Mouse (Mus musculus): ENCODE measurements at regions not wholly inside any gene's neighbourhood (a gene's known extent, or its start where the extent isn't known, plus 50 kb on each side); places are given as distances from the start of the nearest gene placed in this dataset.

- H3K9ac ChIP-seq (ENCODE audit: low read depth, low read length), result no peak overlapping the region
- 76% methylated on average over 1 of the region's 1 CpGs for WGBS
- no peak overlapping the region for H3K4me2 ChIP-seq (replicated peaks; ENCODE audit: low read depth)
- no peak overlapping the region for H3K27ac ChIP-seq (ENCODE audit: low read depth, low read length)
- no peak overlapping the region for H3K4me3 ChIP-seq (ENCODE audit: low read depth, low read length)
- ATAC-seq, result no peak
- H3K4me1 ChIP-seq (replicated peaks; ENCODE audit: control insufficient read depth, insufficient read depth, low read length), result no peaks in the 10 kb centered on the region
- H3K9me3 ChIP-seq (ENCODE audit: control insufficient read depth), result no peaks in the 10 kb centered on the region
- no peaks in the 10 kb centered on the region for H3K36me3 ChIP-seq (ENCODE audit: control insufficient read depth, insufficient read depth)
- TF ChIP-seq CTCF (IDR thresholded peaks at IDR 0.05; ENCODE audit: low read depth), result no peak
- H3K27me3 ChIP-seq (replicated peaks; ENCODE audit: control insufficient read depth, insufficient read depth, low read length), result no peaks in the 10 kb centered on the region
Observed at GRCm38 (mm10) chr7:87122516-87122915, 123.4 kb upstream of the Nox4 start.

DNA sequence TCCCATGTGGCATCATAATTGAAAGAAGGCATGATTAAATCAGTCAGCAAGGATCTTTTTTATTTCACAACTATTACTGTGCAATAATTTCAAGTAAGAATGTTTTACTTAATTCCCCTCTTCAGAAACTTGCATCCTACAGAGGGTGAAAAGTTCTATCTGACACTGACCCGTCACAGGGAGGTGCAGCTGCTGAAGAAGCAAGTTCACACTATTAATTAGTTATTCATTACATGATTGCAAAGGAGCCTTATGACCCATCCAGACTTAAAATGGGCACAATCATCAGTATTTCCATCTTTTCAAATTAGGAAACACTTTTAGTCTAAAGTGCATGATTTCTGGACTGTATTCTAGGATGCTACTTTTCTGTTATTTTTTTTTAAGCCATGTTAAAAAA lies 100.0 kb upstream of the Nox4 start:
- H3K4me2 ChIP-seq (replicated peaks; ENCODE audit: low read depth), result no peak overlapping the region
- ATAC-seq, result no peak
- no peaks in the 10 kb centered on the region for H3K9me3 ChIP-seq (ENCODE audit: control insufficient read depth)
- H3K4me1 ChIP-seq (replicated peaks; ENCODE audit: control insufficient read depth, insufficient read depth, low read length), result no peaks in the 10 kb centered on the region
- H3K9ac ChIP-seq (ENCODE audit: low read depth, low read length), result no peak overlapping the region
- no peaks in the 10 kb centered on the region for H3K27me3 ChIP-seq (replicated peaks; ENCODE audit: control insufficient read depth, insufficient read depth, low read length)
- no peaks in the 10 kb centered on the region for H3K36me3 ChIP-seq (ENCODE audit: control insufficient read depth, insufficient read depth)
- H3K4me3 ChIP-seq (ENCODE audit: low read depth, low read length), result no peak overlapping the region
- TF ChIP-seq CTCF (IDR thresholded peaks at IDR 0.05; ENCODE audit: low read depth), result no peak
- no peak overlapping the region for H3K27ac ChIP-seq (ENCODE audit: low read depth, low read length)
- 38% methylated on average over 1 of the region's 1 CpGs for WGBS

DNA sequence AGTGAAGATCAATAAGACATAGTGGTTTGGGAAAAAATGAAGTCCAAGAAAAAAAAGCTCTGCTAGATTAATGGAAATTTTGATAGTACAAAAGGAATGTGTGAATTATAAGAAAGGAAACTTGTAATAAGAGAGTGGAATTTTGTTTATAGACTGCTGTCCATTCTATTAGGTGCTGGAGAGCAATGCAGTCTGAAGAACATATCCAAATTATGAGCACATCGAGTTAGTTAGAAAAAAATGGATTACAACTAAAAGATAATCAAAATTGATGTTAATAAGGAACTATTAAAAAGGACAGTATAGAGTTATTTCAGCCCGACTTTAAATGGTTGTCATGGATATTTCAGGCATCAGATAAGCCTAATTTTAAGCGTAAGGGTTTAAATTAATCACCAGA lies 98.2 kb upstream of the Nox4 start:
- WGBS, result 73% methylated on average over 3 of the region's 3 CpGs
- H3K4me3 ChIP-seq (ENCODE audit: low read depth, low read length), result no peak overlapping the region
- no peak for ATAC-seq
- no peaks in the 10 kb centered on the region for H3K4me1 ChIP-seq (replicated peaks; ENCODE audit: control insufficient read depth, insufficient read depth, low read length)
- H3K36me3 ChIP-seq (ENCODE audit: control insufficient read depth, insufficient read depth), result no peaks in the 10 kb centered on the region
- H3K9ac ChIP-seq (ENCODE audit: low read depth, low read length), result no peak overlapping the region
- no peaks in the 10 kb centered on the region for H3K9me3 ChIP-seq (ENCODE audit: control insufficient read depth)
- TF ChIP-seq CTCF (IDR thresholded peaks at IDR 0.05; ENCODE audit: low read depth), result no peak
- no peaks in the 10 kb centered on the region for H3K27me3 ChIP-seq (replicated peaks; ENCODE audit: control insufficient read depth, insufficient read depth, low read length)
- no peak overlapping the region for H3K27ac ChIP-seq (ENCODE audit: low read depth, low read length)
- no peak overlapping the region for H3K4me2 ChIP-seq (replicated peaks; ENCODE audit: low read depth)

DNA sequence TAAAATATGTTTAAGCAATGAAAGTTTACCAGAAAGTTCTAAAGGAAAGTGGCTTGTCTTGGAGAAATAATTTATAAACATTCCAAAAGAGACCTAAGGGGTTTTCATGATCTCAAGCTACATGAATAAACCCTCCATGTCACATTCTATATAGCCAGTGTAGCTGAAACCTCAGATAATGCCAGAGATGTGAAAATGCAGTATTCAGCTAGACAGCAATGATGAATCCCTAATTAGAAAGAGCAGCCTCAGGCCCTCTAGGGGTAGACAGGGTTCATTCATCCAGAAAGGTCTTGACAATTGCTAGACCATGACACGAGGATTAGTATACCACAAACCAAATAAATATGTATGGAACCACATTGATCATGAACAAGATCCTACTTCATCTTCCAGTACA lies 97.2 kb upstream of the Nox4 start:
- WGBS, result 62% methylated on average over 1 of the region's 1 CpGs
- no peaks in the 10 kb centered on the region for H3K27me3 ChIP-seq (replicated peaks; ENCODE audit: control insufficient read depth, insufficient read depth, low read length)
- H3K4me1 ChIP-seq (replicated peaks; ENCODE audit: control insufficient read depth, insufficient read depth, low read length), result no peaks in the 10 kb centered on the region
- TF ChIP-seq CTCF (IDR thresholded peaks at IDR 0.05; ENCODE audit: low read depth), result no peak
- no peak overlapping the region for H3K4me2 ChIP-seq (replicated peaks; ENCODE audit: low read depth)
- H3K9ac ChIP-seq (ENCODE audit: low read depth, low read length), result no peak overlapping the region
- H3K4me3 ChIP-seq (ENCODE audit: low read depth, low read length), result no peak overlapping the region
- no peaks in the 10 kb centered on the region for H3K9me3 ChIP-seq (ENCODE audit: control insufficient read depth)
- no peak overlapping the region for H3K27ac ChIP-seq (ENCODE audit: low read depth, low read length)
- H3K36me3 ChIP-seq (ENCODE audit: control insufficient read depth, insufficient read depth), result no peaks in the 10 kb centered on the region
- no peak for ATAC-seq

DNA sequence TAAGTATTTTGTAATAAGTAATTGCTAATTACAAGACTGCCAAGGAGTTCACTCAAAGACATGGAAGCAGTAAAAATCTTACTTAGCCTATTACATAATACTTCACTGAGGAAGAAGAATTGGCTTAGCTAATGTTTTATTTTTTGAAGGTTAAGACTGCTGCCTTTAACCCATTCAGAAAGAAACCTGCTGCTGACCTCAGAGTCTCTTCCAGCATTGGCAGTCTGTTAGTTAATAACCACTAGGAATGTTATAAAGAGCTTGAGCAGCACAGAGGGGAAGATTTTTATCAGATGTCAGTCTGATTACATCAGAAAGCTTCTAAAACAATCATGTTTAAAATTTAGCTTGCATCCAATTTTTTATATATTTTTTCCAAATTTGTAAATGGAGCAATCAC lies 94.9 kb upstream of the Nox4 start:
- Histone ChIP-seq H3K27ac (ENCODE audit: low read depth, low read length) (no peak overlapping the region), H3K27me3 (replicated peaks; ENCODE audit: control insufficient read depth, insufficient read depth, low read length) (no peaks in the 10 kb centered on the region), H3K9ac (ENCODE audit: low read depth, low read length) (no peak overlapping the region), H3K9me3 (ENCODE audit: control insufficient read depth) (no peaks in the 10 kb centered on the region), H3K36me3 (ENCODE audit: control insufficient read depth, insufficient read depth) (no peaks in the 10 kb centered on the region), H3K4me3 (ENCODE audit: low read depth, low read length) (no peak overlapping the region), H3K4me2 (replicated peaks; ENCODE audit: low read depth) (no peak overlapping the region), H3K4me1 (replicated peaks; ENCODE audit: control insufficient read depth, insufficient read depth, low read length) (no peaks in the 10 kb centered on the region)
- TF ChIP-seq CTCF (IDR thresholded peaks at IDR 0.05; ENCODE audit: low read depth), result no peak
- ATAC-seq, result no peak

GRCm38 (mm10) chr7:87186443-87187153 lies 59.3 kb upstream of the Nox4 start:
- no peaks in the 10 kb centered on the region for H3K9me3 ChIP-seq (ENCODE audit: control insufficient read depth)
- no peak for ATAC-seq
- 74% methylated on average over 2 of the region's 2 CpGs for WGBS
- H3K36me3 ChIP-seq (ENCODE audit: control insufficient read depth, insufficient read depth), result no peaks in the 10 kb centered on the region
- no peak overlapping the region for H3K4me3 ChIP-seq (ENCODE audit: low read depth, low read length)
- H3K27ac ChIP-seq (ENCODE audit: low read depth, low read length), result no peak overlapping the region
- no peaks in the 10 kb centered on the region for H3K27me3 ChIP-seq (replicated peaks; ENCODE audit: control insufficient read depth, insufficient read depth, low read length)
- no peak overlapping the region for H3K4me2 ChIP-seq (replicated peaks; ENCODE audit: low read depth)
- no peak overlapping the region for H3K9ac ChIP-seq (ENCODE audit: low read depth, low read length)
- TF ChIP-seq CTCF (IDR thresholded peaks at IDR 0.05; ENCODE audit: low read depth), result no peak
- no peaks in the 10 kb centered on the region for H3K4me1 ChIP-seq (replicated peaks; ENCODE audit: control insufficient read depth, insufficient read depth, low read length)

DNA sequence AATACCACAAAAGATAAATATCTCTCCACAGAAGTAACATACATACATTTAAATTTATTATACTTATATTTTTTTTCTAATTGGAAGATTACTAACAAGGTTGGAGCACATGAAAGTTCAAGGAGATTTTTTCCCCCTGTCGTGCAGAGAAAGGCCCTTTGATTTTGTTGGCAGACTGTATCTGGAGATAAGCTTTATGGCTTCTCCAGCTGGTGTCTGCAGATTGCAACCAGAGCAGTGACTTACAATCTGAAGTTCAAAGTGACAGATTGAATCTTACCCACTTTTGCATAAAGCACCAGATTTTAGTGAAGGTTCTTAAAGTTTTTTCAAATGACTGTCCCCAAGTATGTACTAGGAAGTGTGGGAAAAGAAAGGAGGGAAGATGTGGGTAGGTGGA lies 50.2 kb upstream of the Nox4 start:
- H3K9me3 ChIP-seq (ENCODE audit: control insufficient read depth), result no peaks in the 10 kb centered on the region
- WGBS, result 19% methylated on average over 1 of the region's 1 CpGs
- no peak for ATAC-seq
- no peak overlapping the region for H3K27ac ChIP-seq (ENCODE audit: low read depth, low read length)
- H3K27me3 ChIP-seq (replicated peaks; ENCODE audit: control insufficient read depth, insufficient read depth, low read length), result no peaks in the 10 kb centered on the region
- H3K4me1 ChIP-seq (replicated peaks; ENCODE audit: control insufficient read depth, insufficient read depth, low read length), result no peaks in the 10 kb centered on the region
- H3K4me3 ChIP-seq (ENCODE audit: low read depth, low read length), result no peak overlapping the region
- H3K4me2 ChIP-seq (replicated peaks; ENCODE audit: low read depth), result no peak overlapping the region
- H3K36me3 ChIP-seq (ENCODE audit: control insufficient read depth, insufficient read depth), result no peaks in the 10 kb centered on the region
- H3K9ac ChIP-seq (ENCODE audit: low read depth, low read length), result no peak overlapping the region
- no peak for TF ChIP-seq CTCF (IDR thresholded peaks at IDR 0.05; ENCODE audit: low read depth)

Measured in intestine, postnatal 0 days (tissue).